Comparison of ENCODE assay signal across 14 mouse cellular contexts in the genomic region with DNA sequence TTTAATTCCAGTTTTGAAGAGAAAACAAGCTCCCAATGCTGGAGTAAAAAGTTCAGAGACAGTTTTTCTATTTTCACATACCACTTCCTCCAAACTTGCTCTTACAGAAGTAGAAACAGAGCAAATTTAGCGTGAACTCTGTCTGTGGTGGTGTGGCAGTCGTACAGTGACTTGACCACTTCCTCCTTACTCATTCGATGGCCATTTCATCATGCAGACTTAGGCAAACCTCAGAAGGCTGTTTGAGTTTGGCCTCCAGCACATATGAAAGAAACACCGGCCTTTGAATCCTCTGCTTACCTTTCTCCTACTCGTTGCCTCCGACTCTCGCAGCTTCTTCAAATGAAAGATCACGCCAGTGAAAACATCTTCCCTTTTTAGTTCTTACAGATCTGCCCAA.
A peak's percentile ranks its signal among the peaks of the same experiment; 100 is the strongest.
DNase-seq lines count a peak whose midpoint lies in the region.
"Had no signal": no experiment of that assay in that cellular context is flagged by ENCODE, and none has a peak within 500 bp of the region (broad histone marks: within the 10 kb centered on the region; RNA-seq: fewer than 3 reads in every experiment).

No protein-coding gene starts in this region.

- DNase-seq in layer of hippocampus, adult 11-12 months (ENCODE audit: low spot score), result peak; percentile 19
- DNase-seq in layer of hippocampus, postnatal 10 days (ENCODE audit: low spot score in 2 of 2), result no peak
- peak; percentile 95 for DNase-seq in 416B (ENCODE audit: low read depth)
- peak; percentile 26 for DNase-seq in c-Kit-positive CD71-negative TER-119-negative erythroid progenitor cells, embryonic 14.5 days (ENCODE audit: low read depth)
- no peak for DNase-seq in retina, embryonic 14.5 days (ENCODE audit: low spot score)
- DNase-seq in adrenal gland, postnatal 25 days, result no peak
- DNase-seq in cerebellum, postnatal 36 days, result no peak
- DNase-seq: adrenal gland, adult 8-10 months; right cerebral cortex, postnatal 14 days had no signal

- H3K36me3 ChIP-seq in megakaryocyte, embryonic 14.5 days (replicated peaks; ENCODE audit: low read length), result no peaks in the 10 kb centered on the region
- H3K36me3 ChIP-seq: hindbrain, embryonic 10.5 days; liver, embryonic 15.5 days; midbrain, embryonic 15.5 days; neural tube, embryonic 15.5 days had no signal

- no peaks in the 10 kb centered on the region for H3K9me3 ChIP-seq in megakaryocyte, embryonic 14.5 days
- H3K9me3 ChIP-seq: hindbrain, embryonic 10.5 days; liver, embryonic 15.5 days; midbrain, embryonic 15.5 days; neural tube, embryonic 15.5 days had no signal

- H3K4me1 ChIP-seq in megakaryocyte, embryonic 14.5 days, result peaks cover 30% of the 10 kb centered on the region
- H3K4me1 ChIP-seq: hindbrain, embryonic 10.5 days; liver, embryonic 15.5 days; midbrain, embryonic 15.5 days; neural tube, embryonic 15.5 days had no signal

- H3K27me3 ChIP-seq in megakaryocyte, embryonic 14.5 days (replicated peaks), result no peaks in the 10 kb centered on the region
- H3K27me3 ChIP-seq: liver, embryonic 15.5 days; midbrain, embryonic 15.5 days; neural tube, embryonic 15.5 days had no signal

- H3K4me3 ChIP-seq in megakaryocyte, embryonic 14.5 days (replicated peaks), result peak overlapping the region; percentile 68
- H3K4me3 ChIP-seq: hindbrain, embryonic 10.5 days; liver, embryonic 15.5 days; midbrain, embryonic 15.5 days; neural tube, embryonic 15.5 days had no signal

Comparison
In these comparisons a context has a peak if more than half of its experiments do, and no peak if none do; other contexts are left out.
1. DNase-seq: peak in layer of hippocampus, adult 11-12 months (single experiment), 416B (single experiment) and c-Kit-positive CD71-negative TER-119-negative erythroid progenitor cells, embryonic 14.5 days (single experiment); none in layer of hippocampus, postnatal 10 days (0 of 2), retina, embryonic 14.5 days (single experiment), adrenal gland, postnatal 25 days (single experiment) and cerebellum, postnatal 36 days (0 of 2).